Mouse (Mus musculus): ENCODE measurements at regions not wholly inside any gene's neighbourhood (a gene's known extent, or its start where the extent isn't known, plus 50 kb on each side); places are given as distances from the start of the nearest gene placed in this dataset.

DNA sequence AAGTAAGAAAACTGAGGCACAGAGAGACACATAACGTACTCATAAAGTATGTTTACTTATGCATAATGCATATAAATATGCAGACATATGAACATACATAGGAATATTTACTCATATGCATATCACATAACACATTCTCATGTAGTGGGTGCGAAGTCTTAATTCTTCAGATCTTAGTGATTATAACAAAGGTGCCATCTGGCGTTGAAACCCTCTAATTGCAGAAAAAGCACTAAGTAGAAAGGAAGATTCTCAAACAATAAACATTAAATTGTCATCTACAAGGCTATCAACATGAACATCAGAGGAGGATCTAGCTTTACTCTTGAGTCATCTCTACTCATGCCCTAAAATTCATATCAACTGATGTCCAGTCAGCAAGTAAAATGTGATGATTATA, 314.2 kb upstream of the 2610301B20Rik start:
- DNase-seq (ENCODE audit: low spot score in 2 of 2), result no peak

- DNase-seq (ENCODE audit: low spot score in 2 of 2), result no peak
Measured at GRCm38 (mm10) chr4:10604513-10604912, 269.8 kb upstream of the 2610301B20Rik start.

- no peak for DNase-seq (ENCODE audit: low spot score in 2 of 2)
Measured at GRCm38 (mm10) chr4:10607855-10608576, 266.3 kb upstream of the 2610301B20Rik start.

DNA sequence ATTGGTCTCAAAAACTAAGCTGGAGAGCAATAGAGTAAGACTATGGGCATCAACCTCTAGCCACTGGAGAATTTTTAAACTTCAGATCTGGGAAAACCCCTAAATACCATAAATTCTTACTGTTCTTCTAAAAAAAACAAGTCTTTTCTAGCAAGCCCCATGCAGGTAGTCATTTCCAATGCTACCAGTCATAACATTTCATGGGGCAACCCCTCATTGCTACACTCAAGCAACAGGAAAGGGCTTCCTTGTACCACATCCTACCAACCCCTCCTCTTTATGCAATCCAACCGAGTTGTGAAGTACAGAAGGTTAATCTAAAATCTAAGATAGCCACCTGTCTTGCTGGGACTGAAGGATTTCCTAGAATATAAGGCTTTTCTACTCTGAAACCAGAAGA, 263.5 kb upstream of the 2610301B20Rik start:
- no peak for DNase-seq (ENCODE audit: low spot score in 2 of 2)
